Mouse (Mus musculus): ENCODE data around the gene 1810062G17Rik.

1810062G17Rik gene

DNA sequence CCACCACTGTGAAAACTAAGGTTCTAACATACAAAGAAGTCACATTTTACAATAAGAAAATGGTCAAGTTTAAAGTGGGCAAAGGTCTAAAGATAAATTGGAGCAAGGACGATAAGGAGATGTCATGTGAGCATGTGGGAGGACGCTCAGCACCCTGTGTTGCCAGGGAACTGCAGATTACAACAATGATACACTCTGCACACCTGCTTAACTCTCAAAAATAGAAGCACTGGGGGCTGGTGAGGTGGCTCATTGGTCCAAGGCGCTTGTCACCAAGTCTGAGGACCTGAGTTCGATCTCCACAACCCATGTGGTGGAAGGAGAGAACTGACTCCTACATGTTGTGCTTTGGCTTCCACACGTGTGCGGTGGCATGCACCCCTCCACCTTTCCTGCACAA, 35.8 kb downstream of the 1810062G17Rik start:
- DNase-seq, result no peak

DNA sequence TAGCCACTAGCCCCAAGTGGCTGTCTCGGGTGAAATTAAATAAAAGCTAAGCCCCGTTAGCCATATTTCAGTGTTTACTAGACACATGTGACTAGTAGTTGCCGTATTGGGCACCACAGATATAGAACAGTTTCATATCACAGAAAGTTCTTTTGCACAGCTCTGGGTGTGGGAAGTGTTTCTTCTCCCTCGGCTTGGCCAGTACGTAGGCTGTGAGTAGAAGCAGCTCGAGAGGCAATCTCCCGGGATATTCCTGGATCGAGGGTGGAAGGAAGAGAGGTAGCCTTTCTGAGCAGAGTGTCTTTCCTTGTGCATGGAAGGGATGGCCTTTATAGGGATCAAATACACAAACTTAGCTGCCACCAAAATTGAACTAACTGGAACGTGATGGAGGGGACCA, 40.5 kb downstream of the 1810062G17Rik start:
- DNase-seq, result no peak

GRCm38 (mm10) chr3:36521073-36522060, 45.6 kb downstream of the 1810062G17Rik start, which contains the start of gene Gm11549:
TSS of gene Gm11549 (minus strand) at chr3:36521813.
- DNase-seq, result peak; percentile 27 to 31

GRCm38 (mm10) chr3:36522137-36522536, 46.4 kb downstream of the 1810062G17Rik start:
- no peak for DNase-seq

DNA sequence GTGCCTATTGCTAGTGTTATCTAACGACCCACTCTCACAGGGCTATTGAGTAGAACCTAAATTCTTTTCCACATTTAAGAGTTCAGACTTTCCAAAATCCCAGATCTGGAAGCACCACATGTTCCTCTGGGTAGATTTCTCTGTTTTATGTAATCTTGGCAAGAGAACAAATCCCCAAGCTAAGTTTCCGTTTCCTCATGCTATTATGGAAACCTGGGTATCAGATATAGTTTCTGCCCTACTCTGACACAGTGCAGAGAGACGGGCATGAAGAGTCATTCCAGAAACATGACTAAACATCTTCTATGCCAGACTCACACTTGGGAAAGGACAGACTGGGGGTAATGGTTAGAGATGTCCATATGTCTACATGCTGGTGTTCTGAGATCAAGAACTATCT, 48.7 kb downstream of the 1810062G17Rik start:
- no peak for DNase-seq

DNA sequence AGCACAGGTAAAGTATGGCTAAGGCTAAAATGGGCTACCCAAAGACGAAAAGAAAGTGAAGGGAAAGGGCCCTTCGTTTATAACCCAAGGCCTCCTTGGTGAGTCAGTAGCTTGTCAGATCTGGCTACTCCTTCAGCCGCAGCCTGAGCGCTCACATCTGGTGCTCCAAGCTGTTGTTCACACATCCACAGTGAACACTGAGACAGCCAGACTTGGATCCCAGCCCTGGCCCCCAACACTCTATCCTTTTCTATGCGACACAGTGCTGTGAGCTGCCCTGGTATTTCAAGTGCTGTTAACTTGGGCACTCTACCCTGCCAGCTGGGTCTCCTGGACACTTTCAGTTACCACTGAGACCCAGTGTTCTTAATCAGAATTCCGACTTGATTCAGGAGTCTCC, 54.6 kb downstream of the 1810062G17Rik start:
- peak in 1 of 2 experiments; percentile 17 for DNase-seq

GRCm38 (mm10) chr3:36530781-36531180, 55.0 kb downstream of the 1810062G17Rik start:
- peak in 1 of 2 experiments; percentile 13 for DNase-seq

DNA sequence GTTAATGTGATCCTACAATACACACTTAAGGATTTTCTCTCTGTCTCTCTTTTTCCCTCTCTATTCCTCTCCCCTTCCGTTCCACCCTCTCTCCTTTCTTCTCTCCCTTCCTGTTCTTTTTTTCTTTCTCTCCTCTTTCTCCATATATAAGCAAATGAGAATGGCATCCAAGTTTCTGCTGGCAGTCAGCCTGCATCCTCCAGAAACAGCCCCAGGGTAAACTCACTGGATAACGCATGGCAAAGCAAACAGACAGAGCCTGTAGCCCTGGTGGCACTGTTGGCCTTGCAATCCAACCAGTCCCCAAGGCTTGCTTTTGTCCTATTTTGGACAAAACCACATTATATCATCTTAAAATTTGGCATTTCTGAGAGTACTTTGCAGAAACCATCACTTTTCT, 55.5 kb downstream of the 1810062G17Rik start:
- DNase-seq, result peak in 1 of 2 experiments; percentile 18
